Mouse (Mus musculus) heart, adult 9 months (tissue): ENCODE measurements around the gene Spdya.
"Not testable (repeated sequence)": the region's sequence is repeated elsewhere in the genome, so short reads cannot be mapped to it uniquely, and the experiment has no call there.

Experiments
- DNase-seq, 2 experiments: peaks; one replicate each; pipeline ENCODE4 v3.0.0; 2022; ENCODE audit warnings: low spot score in 2 of 2

Spdya gene

DNA sequence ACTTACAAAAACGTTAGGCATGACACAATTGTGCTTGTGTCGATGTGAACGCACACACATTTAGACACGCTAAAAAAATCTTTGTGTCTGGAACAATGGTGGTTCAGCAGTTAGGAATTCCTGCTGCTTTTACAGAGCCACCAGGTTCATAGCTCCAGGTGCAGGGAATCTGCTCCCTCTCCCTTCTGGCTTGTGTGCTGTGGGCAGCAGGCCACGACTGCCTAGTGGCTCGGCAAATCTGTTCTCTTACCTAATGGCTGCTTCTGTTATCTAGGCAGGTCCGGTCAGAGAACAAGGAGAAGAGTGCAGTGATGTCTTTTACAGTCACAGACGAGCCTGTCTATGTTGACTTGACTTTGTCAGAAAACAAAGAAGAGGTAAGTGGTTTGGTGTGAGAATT, 81.5 kb downstream of the Spdya start:
- DNase-seq = no peak

GRCm38 (mm10) chr17:71636786-71637185, 84.9 kb downstream of the Spdya start:
- DNase-seq = no peak

GRCm38 (mm10) chr17:71637750-71638265, 85.9 kb downstream of the Spdya start:
- no peak for DNase-seq

DNA sequence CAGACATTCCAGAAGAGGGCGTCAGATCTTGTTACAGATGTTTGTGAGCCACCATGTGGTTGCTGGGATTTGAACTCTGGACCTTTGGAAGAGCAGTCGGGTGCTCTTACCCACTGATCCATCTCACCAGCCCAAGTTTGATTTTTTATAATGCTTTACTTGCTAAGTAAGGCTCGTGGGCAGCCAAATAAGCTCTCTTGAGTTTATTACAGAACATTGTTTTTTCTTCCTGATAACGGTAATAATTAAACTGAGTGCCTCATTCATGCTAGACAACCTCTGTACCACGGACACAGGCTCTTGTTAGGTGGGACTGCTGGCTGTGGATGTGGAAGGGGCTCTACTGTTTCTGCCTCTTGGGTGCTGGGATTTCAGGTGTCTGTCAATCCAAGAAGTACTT, 87.2 kb downstream of the Spdya start:
- DNase-seq = not testable (repeated sequence)
